Mouse (Mus musculus) mesoderm, embryonic 11.5 days (tissue): ENCODE data around the gene Abtb1.

Experiments
- DNase-seq: peaks from one replicate; pipeline ENCODE4 v3.0.0-alpha.2; 2012; ENCODE audit warnings: low read depth, low spot score

Abtb1 gene

GRCm38 (mm10) chr6:88830112-88830702, 11.6 kb downstream of the Abtb1 start:
- no peak for DNase-seq

- DNase-seq = no peak
These were observed 12.2 kb downstream of the Abtb1 start for GRCm38 (mm10) chr6:88829579-88829978.

- DNase-seq = no peak
These were observed 13.4 kb downstream of the Abtb1 start for GRCm38 (mm10) chr6:88828206-88829009.

GRCm38 (mm10) chr6:88827395-88828205, 14.2 kb downstream of the Abtb1 start:
- DNase-seq = no peak

GRCm38 (mm10) chr6:88826965-88827364, 14.8 kb downstream of the Abtb1 start:
- DNase-seq = no peak

GRCm38 (mm10) chr6:88826545-88826944, 15.2 kb downstream of the Abtb1 start:
- peak; percentile 60 for DNase-seq

- no peak for DNase-seq
These were observed 15.7 kb downstream of the Abtb1 start for GRCm38 (mm10) chr6:88826088-88826487.

- DNase-seq = no peak
These were observed 17.6 kb downstream of the Abtb1 start for GRCm38 (mm10) chr6:88824183-88824582.

GRCm38 (mm10) chr6:88821901-88822300, 19.9 kb downstream of the Abtb1 start:
- DNase-seq = no peak

- DNase-seq = no peak
These were observed 20.5 kb downstream of the Abtb1 start for GRCm38 (mm10) chr6:88821294-88821693.

- no peak for DNase-seq
These were observed 20.9 kb downstream of the Abtb1 start for GRCm38 (mm10) chr6:88820853-88821252.

- no peak for DNase-seq
These were observed 24.9 kb downstream of the Abtb1 start for GRCm38 (mm10) chr6:88816913-88817312.

- no peak for DNase-seq
These were observed 26.3 kb downstream of the Abtb1 start for GRCm38 (mm10) chr6:88815489-88815888.

- no peak for DNase-seq
These were observed 26.7 kb downstream of the Abtb1 start for GRCm38 (mm10) chr6:88815036-88815435.

- DNase-seq = no peak
These were observed 28.0 kb downstream of the Abtb1 start for GRCm38 (mm10) chr6:88813832-88814231.

- DNase-seq = peak; percentile 66
These were observed 28.9 kb downstream of the Abtb1 start for GRCm38 (mm10) chr6:88812886-88813285.

- DNase-seq = no peak
These were observed 29.8 kb downstream of the Abtb1 start for GRCm38 (mm10) chr6:88811880-88812400.

- DNase-seq = no peak
These were observed 30.4 kb downstream of the Abtb1 start for GRCm38 (mm10) chr6:88811396-88811795.

GRCm38 (mm10) chr6:88810291-88810690, 31.5 kb downstream of the Abtb1 start:
- DNase-seq = peak; percentile 56

- DNase-seq = no peak
These were observed 32.4 kb downstream of the Abtb1 start for GRCm38 (mm10) chr6:88809091-88810037.
